In genomic region chr10:52252240-52252639, GRCm38 (mm10) we compare ENCODE assay signal across 18 mouse cellular contexts. TPM values are rescaled to one million over a fixed set of nuclear protein-coding genes. Genes with fewer than 3 reads are reported as not detected.
DNase-seq lines count a peak whose midpoint lies in the region.
"Had no signal": no experiment of that assay in that cellular context is flagged by ENCODE, and none has a peak within 500 bp of the region (broad histone marks: within the 10 kb centered on the region; RNA-seq: fewer than 3 reads in every experiment).

No protein-coding gene starts in this region.

- intact Hi-C loops in heart, postnatal 14 days (cut with DNase I), result no loop called here

- DNase-seq in gastrocnemius, adult 18-20 months (ENCODE audit: low spot score), result peak; percentile 20
- DNase-seq in gastrocnemius, postnatal 10 days, result no peak
- peak; percentile 13 to 46 for DNase-seq in heart, adult 18-20 months
- no peak for DNase-seq in heart, postnatal 4 days
- peak; percentile 9 to 25 for DNase-seq in heart, adult 9 months (ENCODE audit: low spot score in 2 of 2)
- DNase-seq in heart, postnatal 14 days, result no peak
- DNase-seq: adrenal gland, adult 2 months; adrenal gland, postnatal 14 days; cerebellum, adult 11 months; cerebellum, adult 2 months; cerebellum, adult 9-11 months; cerebellum, postnatal 25 days; forebrain, postnatal 0 days; gastrocnemius, postnatal 25 days; heart, postnatal 36 days; kidney, adult 2 months had no signal

RNA-seq across cellular contexts. Expression of gene Dcbld1, which starts 18.8 kb away (rescaled TPM):
- total RNA-seq in gastrocnemius, adult 18-20 months (2021), result 1 to 10 TPM; 1.3 to 1.7 TPM
- total RNA-seq in gastrocnemius, postnatal 10 days (2021), result 1 to 10 TPM; 3.7 TPM
- 1 to 10 TPM; 3.9 to 5.9 TPM for total RNA-seq in heart, adult 18-20 months (2021)
- 1 to 10 TPM; 6.0 to 6.2 TPM for total RNA-seq in heart, postnatal 4 days (2021)
- total RNA-seq in heart, postnatal 14 days (2021), result 1 to 10 TPM; 8.0 to 8.7 TPM
- total RNA-seq: common myeloid progenitor, adult 5-6 weeks had no signal

RNA-seq across cellular contexts. Expression of gene Ros1, which starts 57.2 kb away (rescaled TPM):
- total RNA-seq in gastrocnemius, adult 18-20 months (2021), result under 1 TPM in 1 of 2 experiments, not detected in 1; 0.09 TPM
- under 1 TPM; 0.16 TPM for total RNA-seq in gastrocnemius, postnatal 10 days (2021)
- total RNA-seq in heart, adult 18-20 months (2021), result not detected
- total RNA-seq in heart, postnatal 4 days (2021), result not detected
- total RNA-seq in heart, postnatal 14 days (2021), result under 1 TPM in 1 of 2 experiments, not detected in 1; 0.02 TPM
- total RNA-seq: adrenal gland, adult 2 months; adrenal gland, postnatal 14 days; common myeloid progenitor, adult 5-6 weeks; forebrain, postnatal 0 days; hindbrain, postnatal 0 days had no signal

Comparison
In these comparisons a context has a peak if more than half of its experiments do, and no peak if none do; other contexts are left out.
1. DNase-seq: peak in gastrocnemius, adult 18-20 months (single experiment), heart, adult 18-20 months (2 of 2) and heart, adult 9 months (2 of 2); none in gastrocnemius, postnatal 10 days (single experiment), heart, postnatal 4 days (single experiment) and heart, postnatal 14 days (0 of 2).